Mouse (Mus musculus) mouse embryonic stem cell (cell line): Measurements from ENCODE around the gene Trim29.

ENCODE experiments used
- in situ Hi-C, 2 experiments: fragments of 300-500 bp; cut with MboI; formaldehyde crosslinking; loops; 1 replicate in 1 of 2; 3 replicates in 1 of 2; pipeline ENCODE4 v1.14.3; 2019 to 2020; ENCODE audit warnings: low sequenced_read_pairs in 2 of 2, low pct_unique_long_range_greater_than_20kb in 1 of 2, mixed read lengths in 1 of 2; ENCODE audit not compliant: unreplicated experiment in 1 of 2

The Trim29 gene

GRCm38 (mm10) chr9:43310538-43310937 is at the start of gene Trim29:
TSS of gene Trim29 (plus strand) at chr9:43310848.
- in situ Hi-C loops: no loop called here

- in situ Hi-C loops: no loop called here
Observed at GRCm38 (mm10) chr9:43261124-43261907, 49.3 kb upstream of the Trim29 start.

GRCm38 (mm10) chr9:43261941-43262340 is 48.7 kb upstream of the Trim29 start:
- in situ Hi-C loops: no loop called here

- in situ Hi-C loops: no loop called here
Observed at GRCm38 (mm10) chr9:43262390-43262789, 48.3 kb upstream of the Trim29 start.

- in situ Hi-C loops: no loop called here
Observed at GRCm38 (mm10) chr9:43262811-43263550, 47.7 kb upstream of the Trim29 start.

- in situ Hi-C loops: no loop called here
Observed at GRCm38 (mm10) chr9:43263946-43264451, 46.6 kb upstream of the Trim29 start.

- in situ Hi-C loops: no loop called here
Observed at GRCm38 (mm10) chr9:43265194-43265593, 45.5 kb upstream of the Trim29 start.

GRCm38 (mm10) chr9:43267357-43267756 is 43.3 kb upstream of the Trim29 start:
- in situ Hi-C loops: no loop called here

- in situ Hi-C loops: no loop called here
Observed at GRCm38 (mm10) chr9:43269166-43269565, 41.5 kb upstream of the Trim29 start.

- in situ Hi-C loops: no loop called here
Observed at GRCm38 (mm10) chr9:43270723-43271252, 39.9 kb upstream of the Trim29 start.

- in situ Hi-C loops: no loop called here
Observed at GRCm38 (mm10) chr9:43271761-43272518, 38.7 kb upstream of the Trim29 start.

GRCm38 (mm10) chr9:43273735-43274134 is 36.9 kb upstream of the Trim29 start:
- in situ Hi-C loops: no loop called here

GRCm38 (mm10) chr9:43284284-43284683 is 26.4 kb upstream of the Trim29 start:
- in situ Hi-C loops: loop anchor here in 1 of 2 experiments (10.0 kb wide), 1 partner anchor 139 kb away; no protein-coding TSS in a partner anchor

- in situ Hi-C loops: loop anchor here (5.0 to 10.0 kb wide), 4 partner anchors 63 to 143 kb away; no protein-coding TSS in a partner anchor
Observed at GRCm38 (mm10) chr9:43285281-43285680, 25.4 kb upstream of the Trim29 start.

GRCm38 (mm10) chr9:43286870-43287269 is 23.8 kb upstream of the Trim29 start:
- in situ Hi-C loops: loop anchor here (5.0 to 10.0 kb wide), 4 partner anchors 65 to 145 kb away; no protein-coding TSS in a partner anchor

GRCm38 (mm10) chr9:43293058-43293457 is 17.6 kb upstream of the Trim29 start:
- in situ Hi-C loops: no loop called here

GRCm38 (mm10) chr9:43300394-43300793 is 10.3 kb upstream of the Trim29 start:
- in situ Hi-C loops: no loop called here

- in situ Hi-C loops: no loop called here
Observed at GRCm38 (mm10) chr9:43302989-43303388, 7.7 kb upstream of the Trim29 start.
